Mouse (Mus musculus) lung, embryonic 14.5 days (tissue): ENCODE measurements around the gene Galnt10. TPM values are rescaled to one million over a fixed set of nuclear protein-coding genes. Genes with fewer than 3 reads are reported as not detected.

Source experiments
- ATAC-seq: fragments of 200-750 bp; cut with Nextera tagmentation; 2 replicates; pipeline ENCODE4 v1.8.0; 2017; ENCODE audit warnings: mild to moderate bottlenecking, moderate TSS enrichment, moderate library complexity; ENCODE audit not compliant: insufficient read depth
- DNase-seq: peaks from one replicate; pipeline ENCODE4 v3.0.0-alpha.2; 2015
- H3K27ac ChIP-seq: fragments of 300-500 bp; sonication (generic); 2 replicates; pipeline ENCODE4 v1.5.1; 2014; ENCODE audit warnings: low read depth, mild to moderate bottlenecking, moderate library complexity
- H3K27me3 ChIP-seq: fragments of 300-500 bp; sonication (generic); 2 replicates; pipeline ENCODE4 v1.6.1; 2014; ENCODE audit warnings: low read length, control low read depth; ENCODE audit not compliant: insufficient read depth
- H3K36me3 ChIP-seq: fragments of 300-500 bp; sonication (generic); 2 replicates; pipeline ENCODE4 v1.6.1; 2014; ENCODE audit warnings: control low read depth; ENCODE audit not compliant: insufficient read depth
- H3K4me1 ChIP-seq: fragments of 300-500 bp; sonication (generic); 2 replicates; pipeline ENCODE4 v1.6.1; 2014; ENCODE audit warnings: antibody characterized with exemption, control low read depth; ENCODE audit not compliant: insufficient read depth
- H3K4me2 ChIP-seq: fragments of 300-500 bp; sonication (generic); 2 replicates; pipeline ENCODE4 v1.6.1; 2014; ENCODE audit warnings: mild to moderate bottlenecking
- H3K4me3 ChIP-seq: fragments of 300-500 bp; sonication (generic); 2 replicates; pipeline ENCODE4 v1.5.1; 2014; ENCODE audit warnings: low read depth, low read length
- H3K9ac ChIP-seq: fragments of 300-500 bp; sonication (generic); 2 replicates; pipeline ENCODE4 v1.6.1; 2014
- H3K9me3 ChIP-seq: fragments of 300-500 bp; sonication (generic); 2 replicates; pipeline ENCODE4 v1.6.1; 2016; ENCODE audit warnings: low read depth, low read length, control low read depth
- CTCF ChIP-seq: IDR thresholded peaks from 2 replicates; pipeline ENCODE4 v1.5.1; 2016; ENCODE audit warnings: antibody characterized with exemption, low read depth
- WGBS: fragments of 180-500 bp; shearing (Covaris S2); extraction: QIAGEN DNeasy Blood & Tissue Kit; methylation state at CpG from one replicate; pipeline ENCODE4 v1.1.7; 2014; 5-methylcytosine and 5-hydroxymethylcytosine counted together
- polyA plus RNA-seq: library from polyadenylated mRNA; unstranded; fragments of >200 nt; fragmentation: Nextera tagmentation; extraction: Ambion mirVana; gene quantifications from 2 replicates; pipeline ENCODE4 v1.2.1, GENCODE M21; 2014

The Galnt10 gene
- polyA plus RNA-seq, 1 experiment from 2014 or later: 11.9 TPM

DNA sequence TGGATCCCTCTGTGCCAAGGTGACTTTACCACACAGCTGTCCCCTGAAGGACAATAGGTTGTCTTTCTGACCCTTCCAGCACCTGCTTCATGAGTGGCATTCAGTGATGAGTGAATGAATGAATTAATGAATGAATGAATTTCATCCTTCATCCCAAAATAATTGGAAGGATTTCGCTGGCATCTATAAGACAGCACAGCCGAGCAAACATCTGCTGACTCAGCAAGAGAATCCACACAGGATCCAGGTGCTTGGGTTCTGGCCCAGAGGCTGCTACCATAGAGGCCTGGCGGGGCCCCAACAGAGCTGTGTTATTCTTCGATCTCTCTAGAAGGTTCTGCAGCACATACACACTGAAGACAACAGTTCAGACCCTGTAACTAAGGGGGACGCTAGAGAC is 125.5 kb downstream of the Galnt10 start:
- Histone ChIP-seq H3K9me3 (no peaks in the 10 kb centered on the region), H3K36me3 (no peaks in the 10 kb centered on the region), H3K4me3 (no peak overlapping the region), H3K9ac (no peak overlapping the region), H3K27me3 (no peaks in the 10 kb centered on the region), H3K4me1 (no peaks in the 10 kb centered on the region), H3K27ac (no peak overlapping the region), H3K4me2 (no peak overlapping the region)
- no peak for DNase-seq
- 87% methylated on average over 5 of the region's 5 CpGs for WGBS
- TF ChIP-seq CTCF: no peak
- no peak for ATAC-seq

DNA sequence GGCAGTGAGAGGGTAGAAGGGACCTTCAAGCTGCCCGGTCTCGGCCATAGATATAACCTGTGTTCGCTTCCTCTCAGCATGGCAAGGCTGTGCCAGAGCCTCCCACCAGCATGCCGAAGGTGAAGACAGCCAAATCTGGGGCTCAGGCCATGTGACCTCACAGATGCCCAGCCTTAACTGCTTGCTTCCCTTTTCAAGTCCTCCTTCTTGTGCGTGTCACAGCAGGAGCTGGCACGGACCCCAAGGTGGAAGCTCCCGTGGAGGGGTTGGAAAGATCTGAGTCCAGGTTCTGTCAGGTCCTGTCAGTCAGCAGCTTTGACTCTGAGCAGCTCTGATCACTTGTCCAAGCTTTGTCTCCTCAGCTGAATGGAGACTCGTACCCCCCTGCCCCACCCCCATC is 126.4 kb downstream of the Galnt10 start:
- Histone ChIP-seq H3K4me1 (no peaks in the 10 kb centered on the region), H3K27ac (no peak overlapping the region), H3K4me3 (no peak overlapping the region), H3K27me3 (no peaks in the 10 kb centered on the region), H3K9me3 (no peaks in the 10 kb centered on the region), H3K4me2 (no peak overlapping the region), H3K9ac (no peak overlapping the region), H3K36me3 (no peaks in the 10 kb centered on the region)
- TF ChIP-seq CTCF: no peak
- DNase-seq (no peak), ATAC-seq (no peak)
- WGBS: 86% methylated on average over 8 of the region's 8 CpGs

DNA sequence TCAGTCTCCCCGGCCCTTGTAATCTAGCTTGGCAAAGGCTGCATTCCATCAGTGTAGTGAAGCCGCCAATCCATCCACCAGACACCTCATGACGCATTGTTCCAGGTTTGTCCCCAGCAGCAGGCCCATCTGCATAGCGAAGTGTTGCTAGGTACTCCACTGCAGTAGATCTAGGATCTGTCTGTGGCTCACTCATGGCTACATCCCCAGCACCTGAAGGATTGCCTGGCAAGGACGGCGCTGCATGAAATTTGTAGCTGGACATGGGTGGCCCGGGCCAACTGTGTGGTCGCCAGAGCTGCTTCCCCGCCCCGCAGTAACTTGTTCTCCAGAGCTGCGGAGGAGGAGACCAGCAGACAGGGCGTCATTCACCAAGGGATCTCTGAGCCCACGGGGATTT is 128.2 kb downstream of the Galnt10 start:
- no peaks in the 10 kb centered on the region for H3K9me3 ChIP-seq
- 25% methylated on average over 13 of the region's 13 CpGs for WGBS
- no peak overlapping the region for H3K9ac ChIP-seq
- ATAC-seq (no peak), DNase-seq (peak; percentile 13)
- H3K27ac ChIP-seq: no peak overlapping the region
- H3K4me3 ChIP-seq: no peak overlapping the region
- H3K4me1 ChIP-seq: no peaks in the 10 kb centered on the region
- H3K27me3 ChIP-seq: no peaks in the 10 kb centered on the region
- no peaks in the 10 kb centered on the region for H3K36me3 ChIP-seq
- no peak for TF ChIP-seq CTCF
- H3K4me2 ChIP-seq: no peak overlapping the region

DNA sequence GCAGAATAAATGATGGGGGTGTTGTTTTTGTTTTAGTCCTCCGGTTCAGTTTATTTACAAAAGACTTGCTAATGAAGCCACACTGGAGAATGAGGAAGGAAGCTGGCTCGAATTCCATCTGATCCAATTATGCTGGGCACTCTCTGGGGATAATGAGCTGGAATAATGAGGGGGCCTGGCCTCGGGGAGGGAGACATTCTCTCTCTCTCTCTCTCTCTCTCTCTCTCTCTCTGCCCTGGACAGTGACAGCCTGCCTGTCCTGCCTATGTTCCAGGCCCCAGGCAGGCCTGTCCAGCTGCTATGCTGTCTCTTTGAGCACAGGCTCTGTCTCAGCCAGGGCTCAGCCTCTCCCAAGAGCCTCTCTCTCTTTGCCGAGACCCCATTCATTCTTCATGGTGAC is 128.7 kb downstream of the Galnt10 start:
- TF ChIP-seq CTCF: no peak
- ATAC-seq (no peak), DNase-seq (no peak)
- Histone ChIP-seq H3K4me3 (no peak overlapping the region), H3K4me1 (no peaks in the 10 kb centered on the region), H3K27me3 (no peaks in the 10 kb centered on the region), H3K27ac (no peak overlapping the region), H3K4me2 (no peak overlapping the region), H3K36me3 (no peaks in the 10 kb centered on the region), H3K9me3 (no peaks in the 10 kb centered on the region), H3K9ac (no peak overlapping the region)
- WGBS: 14% methylated on average over 4 of the region's 4 CpGs

DNA sequence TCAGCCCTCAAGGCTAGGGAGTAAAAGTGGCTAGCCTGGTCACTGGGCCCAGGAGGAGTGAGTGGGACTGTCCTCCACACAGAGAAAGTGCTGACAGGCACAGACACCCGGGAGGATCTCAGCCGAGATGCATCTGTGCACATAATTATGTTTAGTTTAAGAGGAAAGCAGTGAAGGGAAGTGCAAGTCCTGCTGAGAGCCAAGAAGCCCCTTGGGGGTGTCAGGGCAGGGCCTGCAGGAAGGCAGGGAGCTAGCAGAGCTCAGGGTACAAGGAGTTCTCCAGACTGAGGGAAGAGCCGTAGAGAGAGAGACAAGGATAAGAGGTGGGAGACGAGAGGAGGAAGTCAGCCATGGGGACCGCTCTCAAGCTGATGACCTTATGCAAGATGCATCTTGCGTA is 130.6 kb downstream of the Galnt10 start:
- no peak for ATAC-seq
- no peak for DNase-seq
- no peaks in the 10 kb centered on the region for H3K36me3 ChIP-seq
- no peak overlapping the region for H3K4me3 ChIP-seq
- no peak for TF ChIP-seq CTCF
- no peaks in the 10 kb centered on the region for H3K27me3 ChIP-seq
- no peak overlapping the region for H3K27ac ChIP-seq
- 62% methylated on average over 6 of the region's 6 CpGs for WGBS
- H3K9ac ChIP-seq: no peak overlapping the region
- H3K9me3 ChIP-seq: no peaks in the 10 kb centered on the region
- H3K4me2 ChIP-seq: no peak overlapping the region
- no peaks in the 10 kb centered on the region for H3K4me1 ChIP-seq

DNA sequence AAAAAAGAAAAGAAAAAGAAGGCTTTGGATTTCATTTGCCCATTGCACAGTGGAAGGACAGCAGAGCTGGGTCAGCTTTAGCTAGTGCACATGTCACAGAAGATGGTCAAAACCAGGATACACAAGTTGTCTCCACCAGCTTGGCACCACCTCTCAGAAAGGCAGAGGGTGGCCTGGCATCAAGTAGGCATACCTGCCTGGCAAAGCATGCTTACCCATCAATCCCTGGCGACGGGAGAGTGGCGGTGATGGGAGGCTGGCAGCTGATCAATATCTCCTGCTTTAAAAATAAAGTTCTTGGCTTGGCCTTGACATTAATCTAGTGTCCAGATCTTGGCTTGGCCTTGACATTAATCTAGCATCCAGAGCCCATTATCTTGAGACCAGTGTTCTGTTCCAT is 131.3 kb downstream of the Galnt10 start:
- Histone ChIP-seq H3K27ac (no peak overlapping the region), H3K4me1 (no peaks in the 10 kb centered on the region), H3K36me3 (no peaks in the 10 kb centered on the region), H3K4me3 (no peak overlapping the region), H3K9ac (no peak overlapping the region), H3K9me3 (no peaks in the 10 kb centered on the region), H3K27me3 (no peaks in the 10 kb centered on the region), H3K4me2 (no peak overlapping the region)
- 92% methylated on average over 3 of the region's 3 CpGs for WGBS
- DNase-seq: no peak
- ATAC-seq: no peak
- no peak for TF ChIP-seq CTCF

DNA sequence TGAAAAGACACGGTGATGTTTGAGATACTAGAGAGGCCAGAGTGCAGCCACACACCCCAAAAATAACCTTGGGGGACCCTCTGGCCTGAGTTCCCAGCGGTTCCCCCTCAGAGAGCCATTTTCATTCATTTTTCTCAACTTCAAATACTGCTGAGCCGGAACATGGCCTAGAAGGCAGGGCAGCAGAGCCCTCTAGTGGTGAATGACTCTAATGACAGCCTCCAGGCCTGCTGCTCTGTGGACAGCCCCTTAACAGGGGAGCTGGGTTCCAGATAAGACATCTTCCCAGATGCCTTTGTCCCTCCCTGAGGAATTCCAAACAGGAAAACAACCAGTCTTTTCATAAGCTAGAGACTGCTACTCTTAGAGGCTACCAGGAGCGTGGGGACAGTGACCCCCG is 133.1 kb downstream of the Galnt10 start:
- no peak overlapping the region for H3K27ac ChIP-seq
- no peak overlapping the region for H3K4me3 ChIP-seq
- no peaks in the 10 kb centered on the region for H3K9me3 ChIP-seq
- TF ChIP-seq CTCF: peak; percentile 97
- H3K36me3 ChIP-seq: no peaks in the 10 kb centered on the region
- 21% methylated on average over 5 of the region's 5 CpGs for WGBS
- no peak overlapping the region for H3K9ac ChIP-seq
- no peaks in the 10 kb centered on the region for H3K27me3 ChIP-seq
- ATAC-seq (peak; percentile 70), DNase-seq (peak; percentile 93)
- no peaks in the 10 kb centered on the region for H3K4me1 ChIP-seq
- no peak overlapping the region for H3K4me2 ChIP-seq

DNA sequence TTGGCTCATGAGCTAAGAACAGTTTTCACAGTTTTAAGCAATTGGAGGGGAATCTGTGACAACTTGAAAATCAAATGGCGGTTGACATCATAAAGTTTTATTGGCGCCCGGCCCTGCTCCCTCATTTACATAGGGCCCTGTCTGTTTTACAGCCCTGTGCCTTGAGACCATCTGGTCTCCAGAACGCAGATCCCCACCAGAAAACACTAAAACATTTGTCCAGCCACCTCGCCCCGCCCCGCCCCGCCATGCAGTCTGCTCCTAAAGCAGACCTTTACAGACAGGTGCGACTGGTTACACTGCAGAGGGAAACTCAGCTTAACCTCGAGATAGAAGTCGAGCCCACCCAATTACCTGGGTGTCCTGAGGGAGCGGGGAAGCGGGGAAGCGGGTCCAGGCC is 134.6 kb downstream of the Galnt10 start:
- H3K4me3 ChIP-seq: no peak overlapping the region
- H3K4me1 ChIP-seq: no peaks in the 10 kb centered on the region
- no peaks in the 10 kb centered on the region for H3K36me3 ChIP-seq
- TF ChIP-seq CTCF: no peak
- no peaks in the 10 kb centered on the region for H3K9me3 ChIP-seq
- no peak for ATAC-seq
- no peaks in the 10 kb centered on the region for H3K27me3 ChIP-seq
- 85% methylated on average over 14 of the region's 14 CpGs for WGBS
- H3K27ac ChIP-seq: no peak overlapping the region
- no peak overlapping the region for H3K9ac ChIP-seq
- no peak overlapping the region for H3K4me2 ChIP-seq
- DNase-seq: no peak
